Mouse (Mus musculus): ENCODE measurements around the gene Tpi1. TPM values are rescaled to one million over a fixed set of nuclear protein-coding genes. Genes with fewer than 3 reads are reported as not detected.

Tpi1 gene
- polyA plus RNA-seq, 1 experiment from 2014 or later, result 383 TPM

DNA sequence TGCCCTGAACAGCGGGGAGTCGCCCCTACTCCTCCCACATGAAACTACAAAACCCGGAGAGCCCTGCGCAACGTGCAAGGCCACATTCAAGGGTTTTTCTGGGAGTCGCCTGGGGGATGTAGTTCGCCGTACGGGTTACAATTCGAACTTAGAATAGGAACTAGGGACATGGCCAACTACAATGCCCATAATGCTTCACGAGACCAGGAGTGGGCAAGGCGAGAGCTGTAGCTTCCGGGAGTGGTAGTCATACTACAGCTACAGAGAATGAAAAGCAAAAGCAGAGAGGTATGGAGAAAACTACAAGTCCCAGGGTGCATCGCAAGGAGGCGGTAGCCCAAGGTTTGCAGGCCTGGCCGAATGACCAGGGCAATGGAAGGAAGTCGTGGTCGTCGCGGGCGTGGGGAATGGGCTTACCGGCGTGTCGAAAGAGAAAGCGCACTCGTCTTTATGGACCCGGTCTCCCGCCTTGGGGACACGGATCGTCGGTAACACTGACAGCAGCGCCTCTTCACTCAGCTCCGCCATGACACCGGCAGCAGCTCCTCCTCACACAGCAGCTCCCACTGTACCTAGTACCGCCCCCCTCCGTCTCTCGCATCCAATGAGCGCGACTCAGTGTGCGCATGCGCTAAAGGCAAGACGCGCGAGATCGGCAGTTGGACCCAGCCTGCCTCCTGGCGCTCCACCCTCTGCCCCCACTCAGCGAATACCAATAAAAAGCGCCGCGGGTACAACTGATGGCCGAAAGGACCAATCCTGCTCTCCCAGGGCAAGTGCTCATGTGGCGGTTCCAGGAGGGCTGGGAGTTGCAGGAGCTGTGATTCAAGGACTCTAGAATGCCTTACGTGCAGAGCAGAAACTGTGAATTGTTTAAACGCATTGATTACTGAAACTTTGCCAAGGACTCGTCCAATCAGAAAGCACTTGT lies 15.0 kb upstream of the Tpi1 start, which contains the start of the genes Usp5 and Cdca3:
Gene Usp5, minus strand, starts transcription at position 617 of the 931 bp plus-strand sequence.
Gene Cdca3, plus strand, starts transcription at position 680 of the 931 bp plus-strand sequence.
- Histone ChIP-seq H3K9ac (peak within 1 kb of the TSS; percentile 62), H3K9me3 (no peaks in the 10 kb centered on the region), H3K4me1 (peaks cover 20% of the 10 kb centered on the region), H3K36me3 (replicated peaks) (peaks cover 21% of the 10 kb centered on the region), H3K27ac (peak within 1 kb of the TSS; percentile 90), H3K27me3 (replicated peaks) (no peaks in the 10 kb centered on the region), H3K4me2 (peak within 1 kb of the TSS; percentile 69), H3K4me3 (peak within 1 kb of the TSS; percentile 56)
- peak; percentile 95 for ATAC-seq (replicated peaks)
- under 1% methylated on average over 55 of the region's 55 CpGs for WGBS

DNA sequence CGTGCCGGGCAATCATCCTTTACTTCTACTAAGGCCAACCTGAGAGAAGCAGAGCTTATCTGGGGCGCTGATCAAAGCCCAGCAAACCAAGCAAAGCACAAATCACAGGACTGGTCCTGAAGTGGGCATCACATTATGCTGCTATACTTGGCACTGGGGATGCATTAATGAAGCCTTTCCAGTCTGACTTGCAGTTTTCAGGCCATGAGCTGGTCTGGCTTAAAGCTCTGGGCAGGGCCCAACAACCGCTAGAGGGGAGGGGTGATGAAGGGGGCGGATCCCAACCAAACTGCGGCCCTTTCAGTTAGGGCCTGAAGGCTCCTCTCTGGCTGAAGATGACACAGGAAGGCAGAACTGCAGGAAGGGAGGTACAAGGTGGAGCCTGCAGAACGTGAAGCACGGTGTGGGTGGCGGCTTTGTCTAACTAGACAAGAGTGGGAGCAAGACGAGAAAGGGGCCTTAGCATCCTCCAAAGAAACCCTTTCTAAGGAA lies 14.1 kb upstream of the Tpi1 start:
- H3K27ac ChIP-seq, result peak overlapping the region; percentile 90
- peaks cover 20% of the 10 kb centered on the region for H3K4me1 ChIP-seq
- ATAC-seq (replicated peaks), result no peak
- WGBS, result 19% methylated on average over 10 of the region's 10 CpGs
- no peaks in the 10 kb centered on the region for H3K9me3 ChIP-seq
- H3K27me3 ChIP-seq (replicated peaks), result no peaks in the 10 kb centered on the region
- peak overlapping the region; percentile 69 for H3K4me2 ChIP-seq
- H3K36me3 ChIP-seq (replicated peaks), result peaks cover 31% of the 10 kb centered on the region
- H3K4me3 ChIP-seq, result peak overlapping the region; percentile 56
- H3K9ac ChIP-seq, result peak overlapping the region; percentile 49

DNA sequence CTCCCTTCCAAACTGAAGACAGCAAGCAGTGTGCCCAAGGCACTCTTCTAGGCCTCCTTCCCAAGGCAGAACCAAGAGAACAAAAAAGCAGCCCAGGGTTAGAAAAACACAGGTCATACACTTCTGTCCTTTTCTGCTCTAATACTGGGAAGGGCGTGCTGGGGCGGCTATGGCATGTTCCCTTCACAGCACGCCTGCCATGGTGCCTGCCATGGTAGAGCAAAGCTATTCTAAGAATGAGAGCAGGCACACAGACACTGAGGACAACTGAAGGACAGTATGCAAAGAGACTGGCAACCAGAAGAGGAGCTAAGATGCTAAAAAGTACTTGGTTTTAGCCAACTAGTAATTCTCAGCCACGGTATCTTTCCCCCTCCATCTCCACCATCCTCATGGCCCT lies 8.0 kb upstream of the Tpi1 start:
- Histone ChIP-seq H3K4me1 (no peaks in the 10 kb centered on the region), H3K27ac (no peak overlapping the region), H3K4me2 (no peak overlapping the region), H3K36me3 (replicated peaks) (peaks cover 89% of the 10 kb centered on the region), H3K4me3 (no peak overlapping the region), H3K9me3 (no peaks in the 10 kb centered on the region), H3K9ac (no peak overlapping the region), H3K27me3 (replicated peaks) (no peaks in the 10 kb centered on the region)
- no peak for ATAC-seq (replicated peaks)
- WGBS, result 98% methylated on average over 4 of the region's 4 CpGs

DNA sequence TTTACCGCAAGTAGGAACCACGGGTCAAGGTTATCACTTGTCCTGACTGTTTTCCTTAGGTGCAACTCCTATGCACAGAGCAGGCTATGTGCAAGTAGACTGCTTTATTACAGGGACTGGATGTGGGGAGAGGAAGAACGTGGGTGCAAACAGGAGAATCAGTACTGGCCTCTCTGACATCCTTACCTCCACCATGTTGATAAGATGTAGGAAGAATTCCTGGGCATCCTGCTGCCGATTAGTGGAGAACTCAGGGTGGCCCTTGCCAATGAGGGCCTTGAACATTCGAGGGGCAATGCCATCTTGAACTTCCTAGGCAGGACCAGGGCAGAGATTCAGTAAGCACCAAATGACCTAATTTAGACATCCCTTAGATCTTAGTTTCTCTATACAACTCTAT lies 6.8 kb upstream of the Tpi1 start:
- H3K27ac ChIP-seq, result no peak overlapping the region

DNA sequence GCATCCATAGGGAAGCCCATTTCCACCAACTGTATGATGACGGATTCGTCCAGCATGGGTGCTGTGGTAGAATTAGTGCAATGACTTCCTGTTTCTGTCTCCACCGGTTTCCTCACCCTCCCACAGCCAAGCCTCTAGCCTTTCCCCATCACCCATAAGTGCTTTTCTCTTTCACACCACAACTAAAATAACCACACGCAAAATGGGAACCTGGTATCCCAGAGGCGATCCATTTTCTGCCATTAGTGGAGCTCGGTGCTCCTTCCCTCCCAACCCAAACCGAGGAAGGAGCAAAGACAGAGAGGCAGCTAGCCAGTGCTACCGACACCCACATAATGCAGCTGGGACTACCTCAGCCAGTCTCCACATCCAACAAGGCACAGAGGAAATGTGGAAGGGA lies 3.9 kb upstream of the Tpi1 start:
- no peaks in the 10 kb centered on the region for H3K9me3 ChIP-seq
- H3K27me3 ChIP-seq (replicated peaks), result no peaks in the 10 kb centered on the region
- peaks cover 8% of the 10 kb centered on the region for H3K4me1 ChIP-seq
- ATAC-seq (replicated peaks), result no peak
- H3K36me3 ChIP-seq (replicated peaks), result peaks cover 57% of the 10 kb centered on the region
- no peak overlapping the region for H3K9ac ChIP-seq
- 92% methylated on average over 8 of the region's 8 CpGs for WGBS
- H3K4me2 ChIP-seq, result no peak overlapping the region
- no peak overlapping the region for H3K27ac ChIP-seq
- H3K4me3 ChIP-seq, result no peak overlapping the region

More for the DNA sequence above, 6.8 kb upstream of the Tpi1 start:
- no peaks in the 10 kb centered on the region for H3K4me1 ChIP-seq
- no peaks in the 10 kb centered on the region for H3K9me3 ChIP-seq
- ATAC-seq (replicated peaks), result no peak
- no peak overlapping the region for H3K4me2 ChIP-seq
- H3K36me3 ChIP-seq (replicated peaks), result peaks cover 86% of the 10 kb centered on the region
- H3K9ac ChIP-seq, result no peak overlapping the region
- H3K27me3 ChIP-seq (replicated peaks), result no peaks in the 10 kb centered on the region
- WGBS, result 97% methylated on average over 5 of the region's 5 CpGs
- H3K4me3 ChIP-seq, result no peak overlapping the region

DNA sequence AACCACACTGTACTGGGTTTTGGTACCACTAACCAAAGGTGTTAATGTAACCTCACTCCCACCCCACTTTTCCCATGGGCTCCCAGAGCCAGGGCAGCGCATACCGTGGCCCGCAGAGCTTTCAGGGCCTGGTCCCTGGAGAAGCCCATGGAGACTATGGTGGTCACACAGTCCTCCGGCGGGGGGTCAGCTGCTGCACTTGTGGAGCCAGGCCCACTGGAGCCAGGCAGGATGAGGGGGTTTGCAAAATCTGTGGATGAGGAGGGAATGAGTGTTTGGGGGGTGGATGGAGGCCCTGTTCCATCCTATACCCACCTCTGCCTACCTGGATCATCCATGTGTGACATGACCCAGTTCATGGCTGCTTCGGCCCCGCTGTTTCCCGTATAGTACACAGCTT lies 3.5 kb upstream of the Tpi1 start:
- no peak overlapping the region for H3K9ac ChIP-seq
- H3K36me3 ChIP-seq (replicated peaks), result peaks cover 53% of the 10 kb centered on the region
- H3K4me1 ChIP-seq, result peaks cover 12% of the 10 kb centered on the region
- WGBS, result 93% methylated on average over 8 of the region's 8 CpGs
- no peaks in the 10 kb centered on the region for H3K9me3 ChIP-seq
- H3K4me3 ChIP-seq, result no peak overlapping the region
- H3K27me3 ChIP-seq (replicated peaks), result no peaks in the 10 kb centered on the region
- no peak overlapping the region for H3K27ac ChIP-seq
- H3K4me2 ChIP-seq, result no peak overlapping the region
- ATAC-seq (replicated peaks), result no peak

DNA sequence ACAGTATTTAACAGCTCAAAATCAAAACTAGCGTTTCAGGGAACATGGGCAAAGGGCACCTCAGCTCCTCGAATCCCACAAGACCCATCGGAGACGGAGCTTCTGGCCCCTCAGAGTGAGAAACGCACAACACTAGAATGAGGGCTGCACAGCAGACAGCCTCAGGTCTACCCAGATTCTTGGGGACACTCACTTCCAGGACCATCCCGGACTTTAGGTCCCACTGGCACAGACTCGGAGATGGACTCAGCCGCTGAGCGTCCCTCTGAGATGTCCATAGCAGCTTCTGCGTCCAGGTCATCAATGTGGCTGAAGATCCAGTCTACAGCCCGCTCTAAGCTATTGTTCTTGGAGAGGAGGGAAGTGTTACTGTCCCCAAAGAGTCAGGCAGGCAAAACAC lies 3.0 kb upstream of the Tpi1 start:
- H3K4me3 ChIP-seq, result no peak overlapping the region
- 96% methylated on average over 11 of the region's 11 CpGs for WGBS
- peaks cover 17% of the 10 kb centered on the region for H3K4me1 ChIP-seq
- no peak overlapping the region for H3K9ac ChIP-seq
- no peak for ATAC-seq (replicated peaks)
- H3K27me3 ChIP-seq (replicated peaks), result no peaks in the 10 kb centered on the region
- peaks cover 49% of the 10 kb centered on the region for H3K36me3 ChIP-seq (replicated peaks)
- no peaks in the 10 kb centered on the region for H3K9me3 ChIP-seq
- no peak overlapping the region for H3K4me2 ChIP-seq
- H3K27ac ChIP-seq, result no peak overlapping the region

DNA sequence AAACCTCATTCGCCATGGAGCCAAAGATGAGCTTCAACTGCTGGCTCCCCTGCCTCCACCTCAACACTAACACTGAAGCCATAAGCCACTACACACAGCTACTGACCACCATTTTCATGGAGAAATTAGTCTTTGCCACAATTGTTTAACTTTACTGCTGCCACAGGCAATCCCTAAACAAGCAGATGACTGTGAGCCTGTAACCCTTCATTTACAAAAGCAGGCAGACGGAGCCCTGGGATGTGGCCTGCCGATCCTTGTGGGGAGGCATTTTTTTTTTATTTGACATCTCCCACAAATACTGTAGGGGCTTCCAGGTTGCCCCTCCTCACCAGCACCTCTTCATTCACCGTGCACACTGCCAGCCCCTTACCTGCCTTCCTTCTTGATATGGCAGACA lies 2.5 kb upstream of the Tpi1 start:
- Histone ChIP-seq H3K4me2 (no peak overlapping the region), H3K36me3 (replicated peaks) (peaks cover 48% of the 10 kb centered on the region)
- WGBS, result 91% methylated on average over 4 of the region's 4 CpGs

DNA sequence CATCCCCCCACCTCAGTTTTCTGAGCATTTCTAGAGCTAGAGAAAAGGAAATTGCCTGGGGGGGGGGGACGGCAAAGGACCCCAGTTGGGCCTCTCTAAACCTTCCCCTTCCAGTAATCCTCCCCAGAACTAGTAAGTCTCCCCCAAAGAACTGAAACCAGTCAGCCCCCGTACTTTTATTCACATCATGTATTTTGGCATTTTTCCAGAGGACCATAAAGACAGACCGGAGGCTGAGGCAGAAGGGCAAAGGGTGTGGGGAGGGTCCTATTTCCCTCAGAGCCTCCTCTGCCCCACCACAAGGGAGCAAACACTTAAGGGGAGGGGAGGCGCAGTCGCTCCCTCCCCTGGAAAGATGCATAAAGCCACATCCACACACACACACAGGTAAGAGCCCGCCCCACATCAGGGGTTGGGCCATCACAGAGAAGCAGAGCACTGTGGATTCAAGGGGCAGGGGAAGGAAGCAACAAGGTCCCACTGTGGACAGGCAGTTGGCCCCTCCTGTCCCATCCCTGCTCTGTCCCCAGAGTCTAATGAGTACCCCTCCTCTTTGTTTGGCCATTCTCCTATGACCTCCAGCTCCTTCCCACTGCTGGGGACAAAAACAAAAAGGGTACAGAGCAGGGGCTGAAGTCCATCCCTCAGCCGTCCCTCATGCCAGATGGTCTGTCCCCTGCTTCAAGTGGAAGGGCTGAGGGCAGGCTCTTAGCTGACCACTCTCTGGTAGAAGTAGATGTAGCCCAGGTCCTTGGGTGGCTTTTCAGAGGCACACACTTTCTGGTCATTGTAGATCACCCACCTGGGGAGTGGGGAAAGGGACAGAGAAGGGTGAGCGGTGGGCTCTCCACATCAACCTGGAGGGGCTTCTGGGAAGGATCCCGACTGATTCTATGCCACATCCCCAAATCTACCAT lies 1.0 kb upstream of the Tpi1 start:
- Histone ChIP-seq H3K27ac (no peak overlapping the region), H3K4me2 (no peak overlapping the region), H3K9ac (no peak overlapping the region), H3K36me3 (replicated peaks) (peaks cover 35% of the 10 kb centered on the region), H3K9me3 (no peaks in the 10 kb centered on the region), H3K4me3 (no peak overlapping the region), H3K27me3 (replicated peaks) (no peaks in the 10 kb centered on the region), H3K4me1 (peaks cover 25% of the 10 kb centered on the region)
- no peak for ATAC-seq (replicated peaks)
- WGBS, result 68% methylated on average over 9 of the region's 9 CpGs

More for the DNA sequence above, 2.5 kb upstream of the Tpi1 start:
- Histone ChIP-seq H3K9me3 (no peaks in the 10 kb centered on the region), H3K27ac (no peak overlapping the region), H3K27me3 (replicated peaks) (no peaks in the 10 kb centered on the region), H3K4me3 (no peak overlapping the region), H3K4me1 (peaks cover 22% of the 10 kb centered on the region), H3K9ac (no peak overlapping the region)
- no peak for ATAC-seq (replicated peaks)

DNA sequence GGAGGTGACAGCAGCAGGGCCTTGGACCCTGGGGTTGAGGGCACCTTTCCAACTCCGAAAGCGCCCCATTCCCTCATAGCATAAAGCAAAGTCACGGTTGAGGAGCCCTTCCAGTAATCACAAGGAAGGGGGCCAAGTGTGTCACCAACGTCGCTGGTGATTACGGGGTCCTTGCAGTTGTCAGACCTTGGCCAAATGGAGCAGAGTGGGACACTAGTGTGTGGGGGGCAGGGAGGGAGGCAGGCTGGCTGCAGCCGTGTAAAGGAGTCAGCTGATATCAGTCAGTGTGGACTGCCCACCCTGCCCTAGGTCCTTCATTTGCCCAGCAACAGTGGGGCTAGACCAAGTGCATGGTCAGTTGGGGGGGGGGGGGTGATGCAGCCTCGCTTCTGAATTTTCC lies 352 bp upstream of the Tpi1 start:
- ATAC-seq (replicated peaks), result peak; percentile 56
- H3K36me3 ChIP-seq (replicated peaks), result peaks cover 28% of the 10 kb centered on the region; the same call in 1 of the 2 replicates

DNA sequence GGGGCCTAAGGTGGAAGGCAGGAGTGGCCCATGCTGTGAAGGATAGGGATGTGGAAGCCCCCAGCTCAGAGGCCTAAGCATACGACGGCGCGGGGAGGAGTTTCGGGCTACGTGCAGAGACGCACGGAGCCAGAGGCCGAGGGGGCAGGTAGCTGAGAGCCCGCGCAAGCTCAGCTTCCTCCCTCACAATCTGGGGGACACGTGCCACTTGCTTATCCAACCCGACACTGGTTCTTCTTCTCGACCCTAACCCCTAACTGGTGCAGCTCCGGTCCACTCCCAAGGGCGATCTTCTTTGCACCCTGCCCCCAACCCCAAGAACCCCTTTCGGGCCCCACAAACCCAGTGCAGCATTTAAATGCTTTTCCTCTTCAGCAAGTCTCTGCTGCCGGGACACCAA lies 600 bp downstream of the Tpi1 start:
- Histone ChIP-seq H3K27ac (peak overlapping the region; percentile 84), H3K36me3 (replicated peaks) (peaks cover 19% of the 10 kb centered on the region; the same call in 1 of the 2 replicates), H3K4me1 (peaks cover 35% of the 10 kb centered on the region), H3K4me3 (peak overlapping the region; percentile 59), H3K9me3 (no peaks in the 10 kb centered on the region), H3K27me3 (replicated peaks) (no peaks in the 10 kb centered on the region), H3K9ac (peak overlapping the region; percentile 63), H3K4me2 (peak overlapping the region; percentile 87)
- peak; percentile 85 for ATAC-seq (replicated peaks)
- WGBS, result 0% methylated on average over 18 of the region's 18 CpGs

More for the DNA sequence above, 352 bp upstream of the Tpi1 start:
- Histone ChIP-seq H3K27me3 (replicated peaks) (no peaks in the 10 kb centered on the region), H3K4me1 (peaks cover 30% of the 10 kb centered on the region), H3K4me3 (peak overlapping the region; percentile 59), H3K27ac (peak overlapping the region; percentile 84), H3K9ac (peak overlapping the region; percentile 63), H3K9me3 (no peaks in the 10 kb centered on the region), H3K4me2 (peak overlapping the region; percentile 87)
- WGBS, result 37% methylated on average over 8 of the region's 8 CpGs

DNA sequence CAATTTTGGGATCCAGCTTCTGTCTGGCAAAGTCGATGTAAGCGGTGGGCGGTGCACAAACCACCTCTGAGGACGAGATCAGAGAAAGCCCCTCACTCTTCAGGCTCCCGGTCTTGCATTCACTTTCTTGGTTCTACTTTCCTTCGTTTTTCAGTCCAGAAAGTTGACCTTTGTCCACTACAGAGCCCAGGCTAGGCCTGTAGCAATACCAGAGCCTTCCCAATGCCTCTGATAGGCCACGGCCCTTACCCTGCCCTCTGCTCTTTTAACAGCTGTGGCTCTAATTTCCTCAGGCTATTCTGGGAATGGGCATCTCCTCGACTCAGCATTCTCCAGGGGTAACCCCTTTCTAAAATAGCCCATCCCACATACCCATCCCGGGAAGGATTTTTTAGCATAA lies 1.2 kb downstream of the Tpi1 start:
- Histone ChIP-seq H3K27me3 (replicated peaks) (no peaks in the 10 kb centered on the region), H3K9me3 (no peaks in the 10 kb centered on the region), H3K36me3 (replicated peaks) (peaks cover 12% of the 10 kb centered on the region; the same call in 1 of the 2 replicates), H3K4me2 (peak overlapping the region; percentile 87), H3K4me1 (peaks cover 39% of the 10 kb centered on the region), H3K27ac (peak overlapping the region; percentile 84), H3K9ac (peak overlapping the region; percentile 63), H3K4me3 (peak overlapping the region; percentile 59)
- WGBS, result 18% methylated on average over 9 of the region's 9 CpGs
- ATAC-seq (replicated peaks), result no peak

Data from midbrain, embryonic 15.5 days (tissue).